Mouse (Mus musculus) left cerebral cortex, postnatal 4 days (tissue): Measurements from ENCODE around the gene Grap. TPM values are rescaled to one million over a fixed set of nuclear protein-coding genes. Genes with fewer than 3 reads are reported as not detected.
A peak's percentile ranks its signal among the peaks of the same experiment; 100 is the strongest.
"Not testable (repeated sequence)": the region's sequence is repeated elsewhere in the genome, so short reads cannot be mapped to it uniquely, and the experiment has no call there.

Source experiments
- DNase-seq: peaks from one replicate; pipeline ENCODE4 v3.0.0-alpha.2; 2022
- intact Hi-C: fragments of 180-260 bp; cut with DNase I; formaldehyde crosslinking; loops from one replicate; pipeline ENCODE4 v1.15.1; 2025
- total RNA-seq, 2 experiments: library from RNA; stranded (reverse); gene quantifications; 2 replicates each; pipeline ENCODE4 v1.2.3; 2021

The Grap gene
- total RNA-seq, 2 experiments from 2014 or later = 5.8 to 6.1 TPM

DNA sequence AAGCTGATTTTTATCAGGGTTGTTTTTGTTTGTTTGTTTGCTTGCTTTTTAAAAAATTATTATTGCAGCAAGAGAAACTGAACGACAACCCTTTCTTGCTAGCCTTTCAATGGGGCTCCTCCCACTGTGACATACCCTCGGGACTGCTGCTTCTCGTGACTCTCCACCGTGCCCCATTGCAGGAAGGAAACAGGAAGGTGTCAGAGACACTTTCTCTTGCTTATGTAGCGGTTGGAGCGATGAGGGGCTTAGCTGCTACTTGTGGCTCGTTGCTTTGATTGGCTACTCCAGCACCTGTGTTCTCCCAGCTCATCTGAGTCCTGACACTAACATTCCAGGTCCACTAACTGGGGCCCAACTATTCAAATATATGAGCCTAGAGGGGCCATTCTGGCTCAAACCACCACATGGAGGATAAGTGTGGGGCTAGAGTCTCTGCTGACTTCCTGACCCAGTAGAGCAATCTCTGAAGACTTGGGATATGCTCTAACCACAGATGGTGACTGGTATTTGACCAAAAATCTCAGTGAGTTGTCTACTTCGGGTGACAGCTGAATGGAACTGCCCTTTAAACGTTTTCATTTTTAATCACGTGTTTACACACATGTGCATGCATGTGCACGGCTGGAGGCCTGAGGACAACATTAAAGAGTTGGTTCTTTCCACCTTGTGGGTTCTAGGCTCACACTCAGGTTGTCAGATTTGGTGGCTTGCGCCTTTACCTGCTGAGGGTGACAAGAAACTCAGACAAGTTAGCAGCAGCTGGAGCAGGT lies 14.1 kb upstream of the Grap start:
- intact Hi-C loops = no loop called here
- no peak for DNase-seq

DNA sequence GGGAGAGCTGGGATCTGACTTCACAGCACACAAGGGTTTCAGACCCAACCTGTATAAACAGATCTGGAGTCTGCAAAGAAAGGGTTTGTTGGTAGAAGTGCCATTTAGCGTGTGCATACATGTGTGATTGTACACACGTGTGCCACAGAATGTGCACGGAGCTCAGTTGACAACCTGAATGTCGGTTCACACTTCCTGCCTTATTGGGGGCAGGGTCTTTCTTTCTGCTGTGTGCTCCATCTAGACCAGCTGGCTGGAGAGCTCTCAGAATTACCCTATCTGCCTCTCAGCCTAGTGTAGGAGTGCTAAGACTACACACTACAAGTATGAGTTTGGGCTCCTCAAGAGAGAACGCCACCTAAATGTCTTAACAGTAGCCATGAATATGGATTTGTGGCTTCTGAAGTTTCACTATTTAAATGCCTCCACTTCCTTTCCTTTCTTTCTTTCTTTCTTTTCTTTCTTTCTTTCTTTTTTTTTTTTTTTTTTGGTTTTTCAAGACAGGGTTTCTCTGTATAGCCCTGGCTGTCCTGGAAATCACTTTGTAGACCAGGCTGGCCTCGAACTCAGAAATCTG lies 13.4 kb upstream of the Grap start:
- intact Hi-C loops = no loop called here
- no peak for DNase-seq

DNA sequence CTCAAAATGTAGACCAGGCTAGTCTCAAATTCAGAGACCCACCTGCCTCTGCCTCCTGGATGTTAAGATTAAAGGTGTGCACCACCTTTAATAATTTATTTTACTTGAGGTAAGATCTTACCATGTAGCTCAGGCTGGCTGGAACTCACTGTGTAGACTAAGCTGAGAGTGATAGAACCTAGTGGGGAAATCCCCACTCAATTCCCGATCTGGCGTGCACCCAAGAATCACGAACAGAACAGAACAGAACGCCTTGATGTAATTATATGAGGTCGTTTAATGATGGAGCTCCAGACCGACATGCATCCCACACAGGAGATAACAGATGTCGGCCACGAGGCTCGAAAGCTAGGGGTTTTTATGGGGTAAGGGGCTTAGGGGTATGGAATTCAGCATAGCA lies 12.5 kb upstream of the Grap start:
- intact Hi-C loops, DNase-seq: not testable (repeated sequence)

DNA sequence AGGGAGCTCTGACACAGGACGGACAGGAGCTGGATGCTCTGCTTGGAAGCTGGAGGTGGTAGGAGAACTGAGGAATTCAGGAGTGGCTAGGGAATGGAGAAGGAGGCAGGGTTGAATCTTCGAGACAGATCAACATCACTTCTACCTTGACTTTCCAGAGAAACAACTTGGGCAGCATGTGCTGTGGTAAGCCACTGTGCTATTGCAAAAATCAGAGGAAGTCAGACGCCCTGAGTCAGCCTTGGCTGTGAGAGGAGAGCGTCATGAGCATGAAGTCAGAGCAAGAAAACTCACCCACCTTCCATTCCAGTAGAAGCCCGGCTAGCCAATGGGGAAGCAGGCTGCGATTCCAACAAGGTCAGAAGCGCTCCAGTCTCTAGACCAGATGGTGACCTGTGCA lies 11.0 kb upstream of the Grap start:
- intact Hi-C loops = no loop called here
- DNase-seq = no peak

DNA sequence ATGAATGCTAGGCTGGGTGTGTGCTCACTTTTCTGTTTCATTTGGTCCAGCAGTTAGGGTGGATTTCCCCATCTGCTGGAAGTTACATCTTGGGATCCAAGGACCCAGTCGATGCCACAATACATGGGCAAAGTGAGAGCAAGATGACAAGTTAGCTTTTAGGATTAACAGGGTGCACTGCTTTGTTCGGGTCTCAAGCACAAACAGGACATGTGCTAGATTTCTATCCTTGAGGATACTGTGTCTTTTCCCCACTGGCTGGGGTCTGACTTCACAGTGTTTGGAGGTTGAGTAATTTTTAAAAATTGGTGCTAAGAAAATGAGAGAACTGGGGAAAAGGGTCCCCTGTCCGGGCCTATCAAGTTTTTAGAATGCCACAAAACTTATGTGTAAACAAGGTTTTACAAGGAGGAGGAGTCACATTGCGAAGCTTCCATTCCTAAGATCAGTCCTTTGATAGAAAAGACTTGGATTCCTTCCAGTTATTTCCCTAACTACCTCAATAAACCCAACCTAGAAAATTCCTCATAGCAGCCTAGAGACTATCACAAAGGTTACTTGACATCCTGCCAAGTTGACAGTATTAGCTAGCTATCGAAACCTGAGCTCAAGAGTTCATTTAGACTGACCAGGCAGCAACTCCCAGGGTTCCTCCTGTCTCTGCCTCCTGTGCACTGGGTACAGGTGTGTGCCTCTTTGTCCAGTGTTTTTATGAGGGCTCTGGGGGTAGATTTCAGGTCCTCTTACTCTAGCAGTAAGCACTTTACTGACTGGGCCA lies 9.7 kb upstream of the Grap start:
- intact Hi-C loops = no loop called here
- no peak for DNase-seq

GRCm38 (mm10) chr11:61644576-61645326 lies 8.3 kb upstream of the Grap start:
- peak; percentile 28 for DNase-seq
- intact Hi-C loops = no loop called here

DNA sequence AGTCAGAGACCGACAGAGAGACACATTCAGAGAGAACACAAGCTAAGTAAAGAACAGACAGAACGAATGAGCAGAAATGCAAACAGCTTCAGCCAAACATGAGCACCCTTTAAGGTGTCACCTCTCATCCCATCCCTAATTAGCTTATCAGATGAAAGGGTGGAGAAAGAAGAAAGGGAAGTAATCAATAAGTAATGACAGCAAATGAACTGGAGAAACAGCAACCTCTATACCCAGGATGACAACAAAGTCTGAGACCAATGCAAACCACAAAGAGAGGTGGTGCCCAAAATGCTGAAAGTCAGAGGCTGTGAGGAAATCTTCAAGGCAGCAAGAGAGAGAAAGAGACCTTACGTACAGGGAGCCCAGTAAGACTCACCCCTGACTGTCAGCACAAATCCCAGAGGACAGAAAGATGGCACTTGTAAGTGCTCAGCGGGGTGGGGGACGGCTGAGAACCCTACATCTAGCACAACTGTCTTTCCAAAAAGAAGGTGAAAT lies 7.7 kb upstream of the Grap start:
- intact Hi-C loops = no loop called here
- no peak for DNase-seq

- no peak for DNase-seq
- intact Hi-C loops = no loop called here
Observed at GRCm38 (mm10) chr11:61646499-61647039, 6.5 kb upstream of the Grap start.

DNA sequence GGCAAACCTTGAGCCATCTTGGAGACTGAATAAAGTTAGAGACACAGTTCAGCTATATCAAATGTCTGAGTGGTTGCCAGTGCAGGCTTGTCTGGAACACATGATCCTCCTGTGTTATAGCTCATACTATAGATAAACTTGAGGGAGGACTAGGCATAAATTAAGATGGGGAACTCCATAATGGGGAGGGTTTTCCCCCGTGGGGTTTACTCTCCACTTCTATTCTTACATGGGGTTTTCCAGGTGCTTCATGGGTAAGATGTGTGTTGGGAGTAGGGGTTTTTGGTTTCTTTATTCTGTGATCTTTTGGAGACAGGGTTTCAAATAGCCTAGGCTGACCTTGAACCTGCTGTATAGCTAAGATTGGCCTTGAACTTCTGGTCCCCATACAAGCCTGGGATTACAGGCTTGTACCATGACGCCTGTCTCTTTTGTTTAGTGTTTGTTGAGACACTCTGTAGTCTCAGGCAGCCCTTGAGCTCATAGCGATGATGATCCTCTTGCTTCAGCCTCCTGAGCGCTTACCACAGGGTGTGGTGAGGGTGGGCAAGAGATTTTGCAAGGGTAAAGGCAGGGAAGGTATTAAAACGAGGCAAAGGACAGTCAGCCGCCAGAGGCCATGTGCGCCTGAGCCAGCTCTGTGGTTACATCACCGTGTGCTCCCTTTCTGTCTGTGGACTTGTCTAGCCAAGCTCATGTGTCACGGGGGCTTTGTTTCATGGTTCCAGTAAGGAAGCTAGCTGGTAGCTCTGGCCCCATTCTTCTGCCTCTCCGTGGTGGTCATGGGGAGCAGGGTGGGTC lies 5.8 kb upstream of the Grap start:
- no peak for DNase-seq
- intact Hi-C loops = no loop called here

DNA sequence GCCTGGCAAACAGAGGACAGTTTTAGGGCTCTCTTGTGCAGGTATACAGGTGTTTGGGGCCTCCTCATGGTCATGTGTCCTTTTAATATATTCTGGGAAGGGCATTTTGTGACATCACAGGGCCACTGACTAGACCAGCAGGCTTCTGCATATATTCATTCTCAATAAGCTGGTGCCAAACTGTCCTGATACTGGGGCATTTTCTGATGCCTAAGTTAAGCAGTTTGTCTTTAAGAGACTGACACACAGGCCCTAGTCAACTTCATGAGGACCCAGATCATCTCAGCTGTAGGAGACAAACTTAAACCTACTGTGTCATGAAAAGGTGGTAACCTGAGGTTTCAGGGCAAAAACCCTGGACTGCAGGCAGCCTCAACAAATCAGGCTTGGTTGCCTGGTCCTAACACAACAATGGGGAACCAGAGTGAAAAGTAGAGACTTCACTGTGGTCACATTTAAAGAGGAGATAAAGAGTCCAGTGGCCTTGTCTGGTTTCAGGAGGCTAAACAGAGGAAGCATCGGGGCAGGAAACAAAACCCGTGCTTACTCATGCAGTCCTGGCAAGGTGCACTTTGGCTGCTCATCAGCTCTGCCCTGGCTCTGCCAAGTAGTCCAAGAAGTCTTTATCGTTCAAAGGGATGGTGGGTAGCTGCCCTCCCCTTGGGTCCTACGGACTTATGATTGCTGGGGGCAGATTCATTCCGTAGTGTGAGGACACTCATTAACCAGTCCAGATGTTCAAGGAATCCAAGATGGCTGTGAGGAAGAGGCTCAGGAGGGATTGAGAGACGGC lies 4.9 kb upstream of the Grap start:
- intact Hi-C loops = no loop called here
- DNase-seq = no peak

DNA sequence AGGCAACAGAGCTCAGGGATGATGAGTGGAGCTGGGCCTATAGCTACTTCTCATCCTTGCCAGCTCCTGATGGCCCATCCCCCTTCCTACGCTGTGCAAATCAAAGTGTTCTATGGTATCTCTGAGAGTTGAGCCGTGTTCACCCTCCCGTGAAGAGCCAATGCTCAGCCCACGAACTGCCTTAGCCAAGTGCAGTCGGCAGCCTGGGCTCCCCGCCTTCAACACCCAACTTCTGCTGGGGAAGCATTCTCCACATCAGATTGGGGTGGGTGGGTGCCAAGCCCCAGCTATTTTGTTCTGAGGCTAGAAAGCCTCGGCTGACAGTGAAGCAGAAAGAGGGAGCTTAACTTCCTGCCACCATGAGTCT lies 4.3 kb upstream of the Grap start:
- no peak for DNase-seq
- intact Hi-C loops = no loop called here

GRCm38 (mm10) chr11:61649163-61649580 lies 3.9 kb upstream of the Grap start:
- intact Hi-C loops = no loop called here
- no peak for DNase-seq

DNA sequence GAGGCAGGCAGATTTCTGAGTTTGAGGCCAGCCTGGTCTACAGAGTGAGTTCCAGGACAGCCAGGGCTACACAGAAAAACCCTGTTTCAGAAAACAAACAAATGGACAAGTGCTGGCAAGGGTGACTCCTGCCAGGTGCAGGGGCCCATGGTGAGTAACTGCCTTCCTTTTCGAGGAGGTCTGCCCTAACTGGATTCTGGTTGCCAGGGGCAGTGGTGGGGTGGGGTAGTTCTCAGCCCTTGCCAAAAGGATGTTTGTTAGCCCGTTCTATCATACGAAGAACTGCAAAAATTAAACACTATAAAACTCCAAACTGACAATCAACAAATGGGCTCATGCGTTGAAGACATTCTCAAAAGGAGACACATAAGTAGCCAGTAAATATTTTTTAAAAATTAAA lies 3.4 kb upstream of the Grap start:
- intact Hi-C loops = no loop called here

DNA sequence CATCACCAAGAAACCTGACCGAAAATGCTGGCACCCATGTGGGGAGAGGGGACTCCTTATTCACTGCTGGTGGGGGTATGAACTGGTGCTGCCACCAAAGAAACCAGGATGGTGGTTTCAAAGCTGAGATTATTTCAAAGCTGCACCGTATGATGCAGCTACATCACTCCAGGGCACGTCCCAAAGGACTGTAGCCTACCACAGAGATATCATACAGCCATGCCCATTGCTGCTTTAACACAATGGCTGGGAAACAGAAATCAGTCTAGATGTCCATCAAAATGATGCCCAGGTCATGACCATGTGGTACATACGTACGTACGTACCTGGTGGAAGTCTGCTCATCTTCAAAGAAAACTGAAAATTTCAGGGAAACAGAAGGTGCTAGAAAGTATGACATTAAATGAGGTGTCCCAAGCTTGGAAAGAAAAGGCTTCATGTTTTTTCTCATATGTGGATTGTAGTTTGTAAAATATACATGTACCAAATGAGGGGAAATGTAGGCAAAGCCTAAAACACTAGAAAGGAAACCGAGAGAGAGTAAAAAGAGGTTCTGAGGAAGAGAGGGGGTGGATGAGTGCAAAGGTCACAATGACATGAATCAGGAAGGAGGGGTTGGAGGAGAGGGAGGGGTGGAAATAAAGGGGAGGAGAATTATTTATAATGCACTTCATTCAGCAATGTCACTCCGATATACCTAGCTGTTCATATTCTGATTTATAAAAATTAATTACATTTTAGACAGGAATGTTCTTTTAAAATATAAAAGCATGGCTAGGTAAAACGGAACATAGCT lies 2.4 kb upstream of the Grap start:
- DNase-seq = no peak
- intact Hi-C loops = no loop called here

More for the DNA sequence above, 3.4 kb upstream of the Grap start:
- no peak for DNase-seq

- intact Hi-C loops = no loop called here
- DNase-seq = no peak
Observed at GRCm38 (mm10) chr11:61652216-61652615, 849 bp upstream of the Grap start.

- intact Hi-C loops = no loop called here
- DNase-seq = no peak
Observed at GRCm38 (mm10) chr11:61653568-61653967, 503 bp downstream of the Grap start.

DNA sequence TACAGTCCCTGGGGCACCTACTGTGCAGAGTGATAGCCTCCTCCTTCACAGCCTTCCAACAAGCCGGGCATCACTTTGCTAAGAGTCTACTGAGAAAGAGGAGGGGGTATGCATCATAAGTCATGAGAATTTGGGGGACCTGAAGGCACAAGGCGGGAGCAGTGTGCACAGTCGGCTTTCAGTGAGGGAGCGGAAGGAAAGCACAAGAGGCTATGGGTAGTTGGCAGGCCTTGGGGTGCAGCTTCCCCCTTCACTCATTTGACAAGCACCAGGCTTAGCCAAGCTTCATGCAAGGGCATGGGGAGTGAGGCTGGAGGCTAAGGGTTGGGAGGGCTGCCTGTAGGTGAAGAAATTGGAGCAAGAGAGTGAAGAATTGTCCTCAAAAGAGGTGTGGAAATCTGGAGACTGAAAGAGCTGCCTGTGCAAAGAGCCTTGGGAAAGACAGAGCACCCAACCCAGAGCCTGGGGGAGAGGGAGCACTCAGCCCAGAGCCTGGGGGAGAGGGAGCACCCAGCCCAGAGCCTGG lies 1.8 kb downstream of the Grap start:
- intact Hi-C loops = no loop called here
- no peak for DNase-seq

- intact Hi-C loops = no loop called here
- no peak for DNase-seq
Observed at GRCm38 (mm10) chr11:61655649-61656048, 2.6 kb downstream of the Grap start.
